ENCODE assay signal across 24 mouse cellular contexts in the genomic region with DNA sequence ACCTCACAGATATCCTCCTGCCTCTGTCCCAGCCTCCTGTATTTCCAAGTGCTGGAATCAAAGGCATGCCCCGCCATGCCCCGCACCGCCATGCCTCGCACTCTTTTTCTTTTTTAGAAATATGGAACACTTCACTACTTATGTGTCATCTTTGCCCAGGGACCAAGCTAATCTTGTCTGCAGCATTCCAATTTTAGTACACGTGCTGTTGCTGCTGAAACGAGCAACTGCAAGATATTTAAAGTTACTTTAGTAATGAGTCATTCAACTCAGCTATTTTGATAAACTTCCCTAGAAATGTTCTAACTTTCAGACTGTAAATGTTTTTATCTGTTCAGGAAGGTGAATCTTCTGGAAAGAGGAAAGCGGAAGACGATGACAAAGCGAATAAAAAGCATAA. TPM values are rescaled to one million over a fixed set of nuclear protein-coding genes. Genes with fewer than 3 reads are reported as not detected.
DNase-seq lines count a peak whose midpoint lies in the region; ATAC-seq and TF ChIP-seq lines count a peak whose summit lies in the region.
"Had no signal": no experiment of that assay in that cellular context is flagged by ENCODE, and none has a peak within 500 bp of the region (broad histone marks: within the 10 kb centered on the region; RNA-seq: fewer than 3 reads in every experiment).

No protein-coding gene starts in this region.

- DNase-seq in heart, adult 9 months (ENCODE audit: low spot score in 2 of 2): no peak
- peak; percentile 53 for DNase-seq in right cerebral cortex, adult 18-20 months
- no peak for DNase-seq in right cerebral cortex, postnatal 4 days
- DNase-seq in NIH3T3 (ENCODE audit: low read depth): peak; percentile 21
- DNase-seq in lung, postnatal 14 days: no peak
- DNase-seq: adrenal gland, postnatal 25 days; cerebellum, adult 2 months; cerebellum, postnatal 36 days; gastrocnemius, postnatal 14 days; kidney, adult 2 months; kidney, postnatal 14 days; layer of hippocampus, postnatal 36 days; thymus, postnatal 36 days had no signal

- no peaks in the 10 kb centered on the region for H3K27me3 ChIP-seq in heart, embryonic 15.5 days
- no peaks in the 10 kb centered on the region for H3K27me3 ChIP-seq in myocyte (ENCODE audit: control insufficient read depth, insufficient read depth, insufficient read length)
- H3K27me3 ChIP-seq: hindbrain, embryonic 12.5 days; lung, embryonic 15.5 days; midbrain, embryonic 12.5 days; neural tube, embryonic 13.5 days had no signal

- no peaks in the 10 kb centered on the region for H3K9me3 ChIP-seq in heart, embryonic 15.5 days (replicated peaks)
- H3K9me3 ChIP-seq: G1E; hindbrain, embryonic 12.5 days; lung, embryonic 15.5 days; midbrain, embryonic 12.5 days; neural tube, embryonic 13.5 days had no signal

- peaks cover 46% of the 10 kb centered on the region for H3K36me3 ChIP-seq in heart, embryonic 15.5 days
- H3K36me3 ChIP-seq in myocyte (ENCODE audit: control insufficient read depth, insufficient read depth): peaks cover 17% of the 10 kb centered on the region

- no peak overlapping the region for H3K4me3 ChIP-seq in heart, embryonic 15.5 days
- H3K4me3 ChIP-seq in myocyte: no peak overlapping the region
- H3K4me3 ChIP-seq: hindbrain, embryonic 12.5 days; layer of hippocampus, adult 2 months; lung, embryonic 15.5 days; midbrain, embryonic 12.5 days; neural tube, embryonic 13.5 days had no signal

- H3K79me2 ChIP-seq in myocyte (ENCODE audit: control insufficient read depth, insufficient read depth): no peaks in the 10 kb centered on the region

- peaks cover 26% of the 10 kb centered on the region for H3K4me1 ChIP-seq in heart, embryonic 15.5 days (replicated peaks)
- H3K4me1 ChIP-seq: hindbrain, embryonic 12.5 days; lung, embryonic 15.5 days; midbrain, embryonic 12.5 days; neural tube, embryonic 13.5 days had no signal

- ATAC-seq in heart, embryonic 15.5 days (replicated peaks; ENCODE audit: insufficient number of reproducible peaks, insufficient read depth, low FRiP score, low read depth): no peak
- ATAC-seq: inflammation-experienced regulatory T-cells, adult 6 months had no signal

- H3ac ChIP-seq in myocyte (ENCODE audit: control insufficient read depth, insufficient read length): no peak overlapping the region

- peak overlapping the region; percentile 68 for H3K27ac ChIP-seq in heart, embryonic 15.5 days
- H3K27ac ChIP-seq: hindbrain, embryonic 12.5 days; layer of hippocampus, adult 2 months; liver, embryonic 14.5 days; lung, embryonic 15.5 days; macrophage; midbrain, embryonic 12.5 days; neural tube, embryonic 13.5 days had no signal

- no peak for TF ChIP-seq POLR2A in myocyte (IDR thresholded peaks at IDR 0.05; ENCODE audit: insufficient read length, low read depth)

- no peak overlapping the region for H3K9ac ChIP-seq in heart, embryonic 15.5 days
- H3K9ac ChIP-seq: hindbrain, embryonic 12.5 days; liver, embryonic 14.5 days; lung, embryonic 15.5 days; midbrain, embryonic 12.5 days; neural tube, embryonic 13.5 days had no signal

- WGBS in heart, embryonic 15.5 days: 53% methylated on average over 9 of the region's 9 CpGs

- H3K4me2 ChIP-seq in heart, embryonic 15.5 days: no peak overlapping the region
- H3K4me2 ChIP-seq in myocyte (ENCODE audit: low read depth): peak overlapping the region; percentile 16
- H3K4me2 ChIP-seq: hindbrain, embryonic 12.5 days; lung, embryonic 15.5 days; midbrain, embryonic 12.5 days; neural tube, embryonic 13.5 days had no signal

TF ChIP-seq in myocyte, 11 proteins besides CTCF, POLR2A, EP300 and RAD21:
- TF ChIP-seq MYOG (IDR thresholded peaks at IDR 0.05; ENCODE audit: control insufficient read depth in 1 of 3, insufficient read depth in 1 of 3, insufficient read length in 2 of 3, low read depth in 2 of 3) (no peak), MYOD1 (IDR thresholded peaks at IDR 0.05; ENCODE audit: control insufficient read depth in 1 of 3, insufficient read length in 2 of 3, low read depth in 2 of 3) (no peak), TCF12 (IDR thresholded peaks at IDR 0.05; ENCODE audit: insufficient read depth, poor library complexity, severe bottlenecking) (no peak), CEBPB (IDR thresholded peaks at IDR 0.05; ENCODE audit: insufficient read depth, poor library complexity, severe bottlenecking) (no peak), REST (IDR thresholded peaks at IDR 0.05; ENCODE audit: insufficient read depth, insufficient read length) (no peak), MAX (IDR thresholded peaks at IDR 0.05; ENCODE audit: low read depth) (no peak), E2F4 (IDR thresholded peaks at IDR 0.05; ENCODE audit: insufficient read depth) (no peak), SRF (IDR thresholded peaks at IDR 0.05; ENCODE audit: control insufficient read depth, insufficient read length, low read depth) (no peak)

RNA-seq across cellular contexts. Expression of gene Leo1, which starts 24.5 kb away (rescaled TPM):
- 27.1 and 27.7 TPM in 2 replicates for polyA plus RNA-seq in heart, embryonic 15.5 days (2015; fragmentation: Nextera tagmentation; extraction: Ambion mirVana)
- polyA plus RNA-seq in myocyte (2012; fragmentation: generic; extraction: Trizol): 25.4 TPM

RNA-seq across cellular contexts. Expression of gene Mapk6, which starts 56.1 kb away (rescaled TPM):
- polyA plus RNA-seq in heart, embryonic 15.5 days (2015; fragmentation: Nextera tagmentation; extraction: Ambion mirVana): 36.4 and 42.3 TPM in 2 replicates
- 52.8 TPM for polyA plus RNA-seq in myocyte (2012; fragmentation: generic; extraction: Trizol)

Comparison
In these comparisons a context has a peak if more than half of its experiments do, and no peak if none do; other contexts are left out.
1. DNase-seq: peak in right cerebral cortex, adult 18-20 months (single experiment) and NIH3T3 (single experiment); none in heart, adult 9 months (0 of 2), right cerebral cortex, postnatal 4 days (single experiment) and lung, postnatal 14 days (single experiment).